Mouse (Mus musculus): ENCODE data around the gene Nelfb.

- TF ChIP-seq GATA1 (IDR thresholded peaks at IDR 0.05; ENCODE audit: borderline replicate concordance, low read length) (no peak), FLI1 (IDR thresholded peaks at IDR 0.05; ENCODE audit: low read length) (no peak)
Measured at GRCm38 (mm10) chr2:25224766-25225752, 13.8 kb upstream of the Nelfb start.
